Mouse (Mus musculus) midbrain, embryonic 11.5 days (tissue): ENCODE measurements around the gene Cldn15. TPM values are rescaled to one million over a fixed set of nuclear protein-coding genes. Genes with fewer than 3 reads are reported as not detected.

Source experiments
- ATAC-seq: fragments of 200-750 bp; cut with Nextera tagmentation; 2 replicates; pipeline ENCODE4 v1.8.0; 2017; ENCODE audit warnings: moderate TSS enrichment, moderate library complexity; ENCODE audit not compliant: low FRiP score
- DNase-seq: peaks from one replicate; pipeline ENCODE4 v3.0.0; 2015; ENCODE audit warnings: low spot score; ENCODE audit errors: missing footprints
- H3K27ac ChIP-seq: fragments of 300-500 bp; sonication (generic); 2 replicates; pipeline ENCODE4 v1.5.1; 2014; ENCODE audit warnings: low read depth, low read length
- H3K27me3 ChIP-seq: fragments of 300-500 bp; sonication (generic); 2 replicates; pipeline ENCODE4 v1.6.1; 2014; ENCODE audit warnings: mild to moderate bottlenecking, low read length, moderate library complexity, mixed read lengths; ENCODE audit not compliant: control insufficient read depth, insufficient read depth
- H3K36me3 ChIP-seq: fragments of 300-500 bp; sonication (generic); 2 replicates; pipeline ENCODE4 v1.6.1; 2014; ENCODE audit warnings: mild to moderate bottlenecking, low read length, moderate library complexity, mixed read lengths; ENCODE audit not compliant: control insufficient read depth, insufficient read depth
- H3K4me1 ChIP-seq: fragments of 300-500 bp; sonication (generic); 2 replicates; pipeline ENCODE4 v1.6.1; 2014; ENCODE audit warnings: low read length; ENCODE audit not compliant: control insufficient read depth, insufficient read depth
- H3K4me2 ChIP-seq: fragments of 300-500 bp; sonication (generic); 2 replicates; pipeline ENCODE4 v1.6.1; 2014; ENCODE audit warnings: mild to moderate bottlenecking, moderate library complexity
- H3K4me3 ChIP-seq: fragments of 300-500 bp; sonication (generic); 2 replicates; pipeline ENCODE4 v1.5.1; 2014; ENCODE audit warnings: low read depth, low read length
- H3K9ac ChIP-seq: fragments of 300-500 bp; sonication (generic); 2 replicates; pipeline ENCODE4 v1.6.1; 2014; ENCODE audit warnings: low read length
- H3K9me3 ChIP-seq: fragments of 300-500 bp; sonication (generic); 2 replicates; pipeline ENCODE4 v1.6.1; 2016; ENCODE audit warnings: low read length; ENCODE audit not compliant: control insufficient read depth
- WGBS: fragments of 180-500 bp; shearing (Covaris S2); extraction: QIAGEN DNeasy Blood & Tissue Kit; methylation state at CpG from one replicate; pipeline ENCODE4 v1.1.7; 2014; 5-methylcytosine and 5-hydroxymethylcytosine counted together
- microRNA counts: library from miRNA; unstranded; fragments of <30 nt; microRNA quantifications from one replicate; lab custom pipeline; 2015
- microRNA-seq: library from miRNA; unstranded; fragments of <30 nt; microRNA quantifications from one replicate; pipeline ENCODE4, GENCODE M21; 2017
- polyA plus RNA-seq: library from polyadenylated mRNA; unstranded; fragments of >200 nt; fragmentation: Nextera tagmentation; extraction: Ambion mirVana; gene quantifications from 2 replicates; pipeline ENCODE4 v1.2.1, GENCODE M21; 2014

Cldn15 gene
- polyA plus RNA-seq, 1 experiment from 2014 or later: 0.22 TPM

DNA sequence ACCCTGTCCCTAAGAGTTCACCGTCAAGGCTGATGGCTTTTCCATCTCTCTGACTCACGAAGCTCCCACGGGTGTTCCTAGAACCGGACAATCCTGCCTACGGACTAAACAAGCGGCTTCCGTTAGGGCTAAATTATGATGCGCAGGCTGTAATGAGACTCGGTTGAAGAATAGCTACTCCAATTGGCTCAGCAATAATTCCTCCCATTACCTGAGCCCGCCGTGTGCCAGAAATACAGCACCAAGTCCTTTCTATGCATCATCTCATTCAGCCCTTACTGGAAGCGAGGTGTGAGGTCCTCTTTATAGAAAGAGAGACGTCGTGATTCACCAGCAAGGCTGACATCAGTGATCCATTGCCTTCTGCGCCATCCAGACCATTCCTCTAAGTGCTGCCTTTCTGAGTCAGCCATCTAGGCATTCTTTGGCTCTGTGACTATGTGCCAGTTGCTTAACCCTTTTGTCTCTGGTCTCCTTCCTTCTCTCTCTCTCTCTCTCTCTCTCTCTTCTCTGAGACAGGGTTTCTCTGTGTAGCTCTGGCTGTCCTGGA, 46.1 kb downstream of the Cldn15 start:
- H3K4me3 ChIP-seq: no peak overlapping the region
- H3K9me3 ChIP-seq: no peaks in the 10 kb centered on the region
- H3K9ac ChIP-seq: no peak overlapping the region
- ATAC-seq (no peak), DNase-seq (no peak)
- no peaks in the 10 kb centered on the region for H3K4me1 ChIP-seq
- H3K36me3 ChIP-seq: no peaks in the 10 kb centered on the region
- H3K27ac ChIP-seq: no peak overlapping the region
- H3K27me3 ChIP-seq: no peaks in the 10 kb centered on the region
- WGBS: 85% methylated on average over 15 of the region's 15 CpGs
- no peak overlapping the region for H3K4me2 ChIP-seq

DNA sequence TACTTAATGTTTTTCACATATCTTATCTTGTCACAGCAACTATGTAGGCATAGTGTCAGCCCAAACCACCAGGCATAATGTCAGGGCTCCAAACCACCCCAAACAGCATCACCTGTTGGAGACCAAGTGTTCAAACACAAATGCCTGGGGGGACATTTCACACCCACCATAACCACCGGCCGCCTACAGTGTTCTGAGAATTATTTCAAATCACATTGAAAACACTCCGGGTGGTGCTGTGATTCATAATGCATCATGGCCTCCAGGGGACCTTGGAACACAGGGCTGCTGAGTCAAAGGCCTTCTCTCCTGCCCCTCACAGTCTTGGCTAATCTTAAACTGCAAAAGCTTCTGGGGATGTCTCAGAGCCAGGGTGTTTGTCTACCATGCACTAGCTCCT, 49.5 kb downstream of the Cldn15 start:
- Histone ChIP-seq H3K9me3 (no peaks in the 10 kb centered on the region), H3K27ac (no peak overlapping the region), H3K4me1 (no peaks in the 10 kb centered on the region), H3K27me3 (no peaks in the 10 kb centered on the region), H3K9ac (no peak overlapping the region), H3K4me3 (no peak overlapping the region), H3K4me2 (no peak overlapping the region), H3K36me3 (no peaks in the 10 kb centered on the region)
- 91% methylated on average over 3 of the region's 3 CpGs for WGBS
- ATAC-seq (no peak), DNase-seq (no peak)

DNA sequence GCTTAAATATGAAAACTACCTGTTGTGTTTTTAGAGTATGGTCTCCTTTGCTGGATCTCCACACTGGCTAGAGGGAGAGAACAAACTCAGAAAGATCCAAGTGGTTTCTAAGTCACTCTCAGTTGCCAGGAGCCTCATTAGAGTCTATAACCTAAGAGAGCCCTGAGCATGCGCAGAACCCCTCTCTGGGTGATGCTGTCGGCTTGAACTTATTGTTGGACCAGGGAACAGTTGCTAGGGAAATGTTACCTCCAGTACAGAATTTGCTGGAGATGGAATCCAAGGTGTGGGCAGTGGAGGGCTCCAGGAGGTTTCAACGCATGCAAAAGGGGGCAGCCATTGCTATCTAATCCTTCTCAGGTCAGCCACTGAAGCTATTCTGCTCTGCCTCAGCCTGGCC, 57.9 kb downstream of the Cldn15 start:
- H3K9me3 ChIP-seq: no peaks in the 10 kb centered on the region
- H3K36me3 ChIP-seq: no peaks in the 10 kb centered on the region
- peaks cover 3% of the 10 kb centered on the region; the same call in 1 of the 2 replicates for H3K4me1 ChIP-seq
- WGBS: 48% methylated on average over 3 of the region's 3 CpGs
- H3K27me3 ChIP-seq: peaks cover 44% of the 10 kb centered on the region
- peak; percentile 84 for DNase-seq
- H3K4me3 ChIP-seq: no peak overlapping the region
- H3K27ac ChIP-seq: no peak overlapping the region
- no peak overlapping the region for H3K9ac ChIP-seq
- ATAC-seq: no peak
- H3K4me2 ChIP-seq: no peak overlapping the region

DNA sequence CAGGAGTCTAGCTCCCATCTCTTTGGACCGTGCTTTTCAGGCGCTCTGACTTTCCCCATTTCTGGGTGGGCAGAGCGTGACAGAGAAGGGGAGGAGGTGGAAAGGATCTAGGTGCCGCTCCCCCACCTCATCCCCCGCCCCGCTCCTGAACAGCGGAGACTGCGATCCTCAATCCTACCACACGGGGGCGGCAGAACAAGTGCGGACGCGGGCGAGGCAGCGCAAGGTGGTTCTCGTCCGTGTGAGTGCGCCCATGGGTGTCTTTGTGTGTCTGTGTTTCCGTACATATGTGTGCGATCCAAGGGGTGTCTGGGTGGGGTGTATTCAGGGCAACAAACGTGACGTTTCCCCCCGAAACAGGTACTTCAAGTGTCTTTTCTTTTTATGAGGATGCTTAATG, 58.7 kb downstream of the Cldn15 start:
- H3K27me3 ChIP-seq: peaks cover 49% of the 10 kb centered on the region
- no peak overlapping the region for H3K9ac ChIP-seq
- ATAC-seq (no peak), DNase-seq (peak; percentile 98)
- no peak overlapping the region for H3K4me2 ChIP-seq
- no peaks in the 10 kb centered on the region for H3K9me3 ChIP-seq
- WGBS: 1% methylated on average over 23 of the region's 23 CpGs
- H3K27ac ChIP-seq: no peak overlapping the region
- H3K4me3 ChIP-seq: no peak overlapping the region
- H3K36me3 ChIP-seq: no peaks in the 10 kb centered on the region
- H3K4me1 ChIP-seq: peaks cover 6% of the 10 kb centered on the region; the same call in 1 of the 2 replicates

MicroRNAs within 50 kb of the gene (microRNA counts, 519-probe panel; counts per million panel counts)
- microRNA mmu-miR-702 (lab: Ali Mortazavi, UCI): not detected

Small RNA genes within 50 kb of the gene (microRNA-seq; reads per million reads assigned to microRNA genes)
- 74.7 reads per million, percentile 49 among the genes with 10 or more reads in this experiment for gene Mir702

Other genes with a start within 250 kb of the Cldn15 start
- 18.8 and 21.9 TPM in 2 replicates for gene Col26a1, start 83.4 kb upstream of the Cldn15 start, polyA plus RNA-seq
- 111 and 114 TPM in 2 replicates for gene Ift22, start 58.5 kb upstream of the Cldn15 start, polyA plus RNA-seq
- 320 and 332 TPM in 2 replicates for gene Fis1, start 13.3 kb upstream of the Cldn15 start, polyA plus RNA-seq
- 21.4 and 23.1 TPM in 2 replicates for gene Plod3, start 20.4 kb downstream of the Cldn15 start, polyA plus RNA-seq
- 91.1 and 92.1 TPM in 2 replicates for gene Znhit1, start 21.4 kb downstream of the Cldn15 start, polyA plus RNA-seq
- gene Vgf, start 59.8 kb downstream of the Cldn15 start, polyA plus RNA-seq: 0.40 and 0.59 TPM in 2 replicates
- gene Ap1s1, start 79.5 kb downstream of the Cldn15 start, polyA plus RNA-seq: 176 and 192 TPM in 2 replicates
- gene Serpine1, start 105.7 kb downstream of the Cldn15 start, polyA plus RNA-seq: not detected in 2 replicates
- gene Trim56, start 149.6 kb downstream of the Cldn15 start, polyA plus RNA-seq: 4.5 and 4.8 TPM in 2 replicates
- gene Muc3, start 182.7 kb downstream of the Cldn15 start, polyA plus RNA-seq: not detected in 2 replicates
- gene Muc3a, start 245.8 kb downstream of the Cldn15 start, polyA plus RNA-seq: not detected in 2 replicates